Mouse (Mus musculus) limb, embryonic 15.5 days (tissue): ENCODE results near the gene Tmem91. TPM values are rescaled to one million over a fixed set of nuclear protein-coding genes. Genes with fewer than 3 reads are reported as not detected.

Experiments
- ATAC-seq: fragments of 200-750 bp; cut with Nextera tagmentation; 2 replicates; pipeline ENCODE4 v1.8.0; 2017; ENCODE audit warnings: low read depth, moderate TSS enrichment; ENCODE audit not compliant: insufficient number of reproducible peaks, low FRiP score, low TSS enrichment
- H3K27ac ChIP-seq: fragments of 300-500 bp; sonication (generic); 2 replicates; pipeline ENCODE4 v1.5.1; 2015; ENCODE audit warnings: moderate library complexity, mild to moderate bottlenecking, inconsistent platforms
- H3K27me3 ChIP-seq: fragments of 300-500 bp; sonication (generic); 2 replicates; pipeline ENCODE4 v1.6.1; 2015; ENCODE audit warnings: inconsistent platforms
- H3K36me3 ChIP-seq: fragments of 300-500 bp; sonication (generic); 2 replicates; pipeline ENCODE4 v1.6.1; 2015; ENCODE audit warnings: inconsistent platforms
- H3K4me1 ChIP-seq: fragments of 300-500 bp; sonication (generic); 2 replicates; pipeline ENCODE4 v1.6.1; 2015; ENCODE audit warnings: inconsistent platforms
- H3K4me2 ChIP-seq: fragments of 300-500 bp; sonication (generic); 2 replicates; pipeline ENCODE4 v1.6.1; 2015; ENCODE audit warnings: mild to moderate bottlenecking, inconsistent platforms
- H3K4me3 ChIP-seq: fragments of 300-500 bp; sonication (generic); 2 replicates; pipeline ENCODE4 v1.5.1; 2015; ENCODE audit warnings: mild to moderate bottlenecking, inconsistent platforms
- H3K9ac ChIP-seq: fragments of 300-500 bp; sonication (generic); 2 replicates; pipeline ENCODE4 v1.6.1; 2015; ENCODE audit warnings: inconsistent platforms
- H3K9me3 ChIP-seq: fragments of 300-500 bp; sonication (generic); 2 replicates; pipeline ENCODE4 v1.6.1; 2016; ENCODE audit warnings: inconsistent platforms
- WGBS: fragments of 180-500 bp; shearing (Covaris S2); methylation state at CpG from one replicate; pipeline ENCODE4 v1.1.7; 2015; 5-methylcytosine and 5-hydroxymethylcytosine counted together
- polyA plus RNA-seq: library from polyadenylated mRNA; unstranded; fragments of >200 nt; fragmentation: Nextera tagmentation; extraction: Ambion mirVana; gene quantifications from 2 replicates; pipeline ENCODE4 v1.2.1, GENCODE M21; 2015

Gene Tmem91
- polyA plus RNA-seq, 1 experiment from 2014 or later = 3.0 TPM

GRCm38 (mm10) chr7:25710519-25711130 lies 35.7 kb upstream of the Tmem91 start:
- Histone ChIP-seq H3K27ac (0 out of 2 replicates have a peak overlapping the region, but pooled peaks have one; percentile 22), H3K4me3 (no peak overlapping the region), H3K36me3 (peaks cover 36% of the 10 kb centered on the region), H3K4me1 (peaks cover 47% of the 10 kb centered on the region), H3K4me2 (peak overlapping the region; percentile 10; the same call in 1 of the 2 replicates), H3K9me3 (no peaks in the 10 kb centered on the region), H3K9ac (no peak overlapping the region), H3K27me3 (no peaks in the 10 kb centered on the region)
- 4% methylated on average over 7 of the region's 7 CpGs for WGBS
- ATAC-seq = no peak

- Histone ChIP-seq H3K9ac (no peak overlapping the region), H3K27me3 (0 out of 2 replicates have a peak, but pooled peaks cover 3% of the 10 kb centered on the region), H3K4me2 (peak overlapping the region; percentile 10; the same call in 1 of the 2 replicates), H3K4me1 (peaks cover 49% of the 10 kb centered on the region), H3K36me3 (peaks cover 29% of the 10 kb centered on the region), H3K27ac (peak overlapping the region; percentile 43; the same call in 1 of the 2 replicates), H3K4me3 (no peak overlapping the region), H3K9me3 (no peaks in the 10 kb centered on the region)
- no peak for ATAC-seq
- 10% methylated on average over 12 of the region's 12 CpGs for WGBS
Observed at GRCm38 (mm10) chr7:25709961-25710360, 35.0 kb upstream of the Tmem91 start.

DNA sequence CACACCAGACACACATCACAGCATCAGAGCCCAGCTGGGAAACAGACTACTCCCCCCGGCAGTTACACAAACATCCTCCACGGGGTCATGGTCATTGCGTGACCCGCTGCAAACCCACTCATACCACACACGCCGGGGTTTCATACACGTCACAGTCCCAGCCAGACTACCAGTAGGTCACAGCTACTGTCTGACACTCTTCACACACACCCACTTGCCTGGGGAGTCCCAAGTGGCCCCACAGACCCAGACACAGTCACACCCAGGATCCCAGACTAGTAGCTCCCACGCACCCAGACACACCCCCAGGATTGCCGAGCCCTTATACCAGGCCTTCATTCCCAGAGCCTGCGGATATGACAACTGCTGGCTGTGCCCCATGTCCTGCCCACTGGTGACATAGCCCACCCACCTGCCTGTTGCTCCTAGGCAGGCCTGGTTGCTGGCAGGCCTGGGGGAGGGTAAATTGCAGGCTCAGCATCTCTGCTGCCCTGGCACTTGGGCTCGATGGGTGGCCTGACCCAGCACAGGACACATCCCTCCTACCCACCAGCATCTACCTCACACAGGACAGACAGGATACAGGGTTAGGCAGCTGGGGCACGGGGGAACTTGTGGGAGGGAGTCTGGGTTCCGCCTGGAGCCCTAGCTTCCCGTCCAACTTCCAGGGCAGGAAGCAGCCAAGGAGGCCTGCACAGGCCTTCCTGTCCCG lies 32.8 kb upstream of the Tmem91 start:
- Histone ChIP-seq H3K4me2 (no peak overlapping the region), H3K4me3 (no peak overlapping the region), H3K4me1 (peaks cover 56% of the 10 kb centered on the region), H3K36me3 (peaks cover 7% of the 10 kb centered on the region), H3K27me3 (peaks cover 15% of the 10 kb centered on the region), H3K9ac (no peak overlapping the region), H3K27ac (peak overlapping the region; percentile 59), H3K9me3 (no peaks in the 10 kb centered on the region)
- ATAC-seq = no peak
- 55% methylated on average over 15 of the region's 15 CpGs for WGBS

- Histone ChIP-seq H3K9ac (no peak overlapping the region), H3K36me3 (0 out of 2 replicates have a peak, but pooled peaks cover 4% of the 10 kb centered on the region), H3K9me3 (no peaks in the 10 kb centered on the region), H3K4me2 (no peak overlapping the region), H3K4me1 (peaks cover 45% of the 10 kb centered on the region), H3K27me3 (peaks cover 15% of the 10 kb centered on the region), H3K4me3 (no peak overlapping the region), H3K27ac (no peak overlapping the region; the same call in 1 of the 2 replicates)
- no peak for ATAC-seq
- 52% methylated on average over 7 of the region's 7 CpGs for WGBS
Observed at GRCm38 (mm10) chr7:25706578-25707170, 31.7 kb upstream of the Tmem91 start.

GRCm38 (mm10) chr7:25705801-25706251 lies 30.9 kb upstream of the Tmem91 start:
- Histone ChIP-seq H3K36me3 (0 out of 2 replicates have a peak, but pooled peaks cover 4% of the 10 kb centered on the region), H3K4me1 (peaks cover 37% of the 10 kb centered on the region), H3K27ac (no peak overlapping the region), H3K4me2 (no peak overlapping the region), H3K27me3 (peaks cover 15% of the 10 kb centered on the region), H3K9me3 (no peaks in the 10 kb centered on the region), H3K9ac (no peak overlapping the region), H3K4me3 (no peak overlapping the region)
- no peak for ATAC-seq
- 61% methylated on average over 6 of the region's 6 CpGs for WGBS

DNA sequence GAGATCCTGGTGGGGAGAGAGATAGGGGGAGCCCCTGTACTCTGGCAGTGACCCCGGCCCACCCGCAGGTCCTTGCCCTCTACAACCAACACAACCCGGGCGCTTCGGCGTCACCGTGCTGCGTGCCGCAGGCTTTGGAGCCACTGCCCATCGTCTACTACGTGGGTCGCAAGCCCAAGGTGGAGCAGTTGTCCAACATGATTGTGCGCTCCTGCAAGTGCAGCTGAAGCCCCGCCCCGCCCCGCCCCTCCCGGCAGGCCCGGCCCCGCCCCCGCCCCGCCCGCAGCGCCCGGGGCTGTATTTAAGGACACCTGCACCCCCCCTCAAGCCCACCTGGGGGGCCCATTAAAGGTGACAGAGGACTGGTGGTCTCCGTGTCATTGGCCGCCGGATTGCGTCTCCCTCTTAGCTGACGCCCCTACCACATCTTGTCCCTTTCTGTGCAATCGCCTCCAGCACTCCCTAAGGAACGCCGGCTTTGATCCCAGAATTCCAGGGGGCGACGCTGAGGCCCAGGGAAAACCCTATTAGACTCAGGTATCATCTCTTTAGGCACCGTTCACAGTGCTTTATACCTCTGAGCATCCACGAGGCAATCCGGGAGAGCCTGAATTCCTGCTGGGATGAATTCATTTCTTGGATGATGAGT lies 29.9 kb upstream of the Tmem91 start:
- Histone ChIP-seq H3K4me3 (peak overlapping the region; percentile 5; the same call in 1 of the 2 replicates), H3K9me3 (no peaks in the 10 kb centered on the region), H3K27me3 (peaks cover 15% of the 10 kb centered on the region), H3K4me2 (peak overlapping the region; percentile 39), H3K36me3 (0 out of 2 replicates have a peak, but pooled peaks cover 4% of the 10 kb centered on the region), H3K4me1 (peaks cover 27% of the 10 kb centered on the region), H3K9ac (no peak overlapping the region), H3K27ac (no peak overlapping the region)
- WGBS = 8% methylated on average over 35 of the region's 37 CpGs
- no peak for ATAC-seq

DNA sequence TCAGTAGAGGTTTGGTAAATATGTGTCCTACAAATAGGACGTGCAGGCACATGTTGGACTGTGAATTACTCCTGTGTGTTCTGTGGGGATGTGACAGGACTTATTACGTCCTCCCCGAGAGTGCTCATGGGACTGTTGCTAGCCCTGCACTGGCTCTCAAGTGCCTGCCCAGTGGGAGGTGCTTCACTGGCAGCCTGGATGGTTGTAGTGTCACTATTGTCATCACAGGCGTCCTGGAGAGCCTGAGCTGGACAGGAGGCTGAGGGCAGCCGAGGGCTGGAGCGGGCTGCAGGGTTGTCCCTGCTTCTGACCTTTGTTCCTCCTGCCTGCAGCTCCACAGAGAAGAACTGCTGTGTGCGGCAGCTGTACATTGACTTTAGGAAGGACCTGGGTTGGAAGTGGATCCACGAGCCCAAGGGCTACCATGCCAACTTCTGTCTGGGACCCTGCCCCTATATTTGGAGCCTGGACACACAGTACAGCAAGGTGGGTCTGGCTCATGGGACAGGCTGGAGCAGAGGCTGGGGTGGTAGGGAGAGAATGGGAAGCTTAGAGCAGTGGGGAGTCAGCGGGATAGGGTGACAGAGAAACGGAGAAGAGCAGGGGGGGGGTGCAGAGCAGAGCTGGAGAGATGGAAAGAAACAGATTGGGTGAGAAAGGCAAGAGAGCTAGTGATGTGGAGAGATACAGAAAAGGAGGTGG lies 29.0 kb upstream of the Tmem91 start:
- Histone ChIP-seq H3K9ac (no peak overlapping the region), H3K4me1 (peaks cover 26% of the 10 kb centered on the region), H3K4me3 (no peak overlapping the region), H3K36me3 (0 out of 2 replicates have a peak, but pooled peaks cover 4% of the 10 kb centered on the region), H3K9me3 (no peaks in the 10 kb centered on the region), H3K4me2 (no peak overlapping the region), H3K27me3 (peaks cover 15% of the 10 kb centered on the region), H3K27ac (no peak overlapping the region)
- ATAC-seq = no peak
- 36% methylated on average over 10 of the region's 10 CpGs for WGBS

DNA sequence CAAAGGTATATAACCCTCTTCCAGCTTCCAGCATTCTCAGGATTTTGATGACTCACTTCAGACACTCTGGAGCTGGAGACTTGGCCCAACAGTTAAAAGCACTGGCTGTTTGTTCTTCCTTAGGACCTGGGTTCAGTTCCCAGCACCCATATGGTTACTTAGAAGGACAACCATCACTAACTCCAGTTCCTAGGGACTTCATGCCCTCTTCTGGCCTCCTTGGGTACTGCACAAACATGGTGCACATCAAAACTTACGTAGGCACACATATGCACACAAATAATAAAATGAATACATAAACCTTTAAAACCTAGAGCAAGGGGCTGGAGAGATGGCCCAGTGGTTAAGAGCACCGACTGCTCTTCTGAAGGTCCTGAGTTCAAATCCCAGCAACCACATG lies 27.4 kb upstream of the Tmem91 start:
- H3K36me3 ChIP-seq = peaks cover 4% of the 10 kb centered on the region; the same call in 1 of the 2 replicates
- H3K27me3 ChIP-seq = peaks cover 15% of the 10 kb centered on the region
- no peak overlapping the region for H3K4me3 ChIP-seq
- H3K27ac ChIP-seq = no peak overlapping the region
- H3K9me3 ChIP-seq = no peaks in the 10 kb centered on the region
- no peak overlapping the region for H3K4me2 ChIP-seq
- WGBS = 88% methylated on average over 2 of the region's 2 CpGs
- no peak for ATAC-seq
- no peak overlapping the region for H3K9ac ChIP-seq
- peaks cover 15% of the 10 kb centered on the region for H3K4me1 ChIP-seq

DNA sequence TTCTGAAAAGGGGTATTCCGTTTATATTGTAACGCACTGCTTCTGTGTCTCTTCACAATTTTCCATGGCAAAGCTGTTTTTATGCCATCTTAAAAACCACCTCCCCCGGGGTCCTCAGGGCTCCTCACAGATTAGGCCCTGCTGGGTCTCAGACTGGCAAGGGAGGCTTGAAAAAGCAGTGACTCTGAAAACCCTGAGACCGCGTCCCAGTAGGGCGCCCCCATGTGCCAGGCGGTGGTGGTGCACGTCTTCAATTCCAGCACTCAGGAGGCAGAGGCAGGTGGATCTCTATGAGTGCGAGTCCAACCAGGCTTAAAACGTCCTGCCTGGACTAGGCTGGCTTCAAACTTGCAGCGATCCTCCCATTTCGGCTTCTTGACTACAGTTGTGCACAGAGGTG lies 25.8 kb upstream of the Tmem91 start:
- 78% methylated on average over 12 of the region's 12 CpGs for WGBS

GRCm38 (mm10) chr7:25699851-25700250 lies 24.9 kb upstream of the Tmem91 start:
- Histone ChIP-seq H3K9ac (no peak overlapping the region), H3K4me3 (no peak overlapping the region), H3K27me3 (peaks cover 11% of the 10 kb centered on the region), H3K36me3 (peaks cover 12% of the 10 kb centered on the region; the same call in 1 of the 2 replicates), H3K4me1 (peaks cover 8% of the 10 kb centered on the region), H3K9me3 (no peaks in the 10 kb centered on the region), H3K4me2 (no peak overlapping the region), H3K27ac (no peak overlapping the region)
- WGBS = 60% methylated on average over 13 of the region's 13 CpGs
- ATAC-seq = no peak

More for the DNA sequence above, 25.8 kb upstream of the Tmem91 start:
- Histone ChIP-seq H3K27ac (no peak overlapping the region), H3K4me3 (no peak overlapping the region), H3K9ac (no peak overlapping the region), H3K27me3 (peaks cover 15% of the 10 kb centered on the region), H3K36me3 (peaks cover 8% of the 10 kb centered on the region; the same call in 1 of the 2 replicates), H3K4me2 (no peak overlapping the region), H3K4me1 (peaks cover 11% of the 10 kb centered on the region), H3K9me3 (no peaks in the 10 kb centered on the region)
- no peak for ATAC-seq

DNA sequence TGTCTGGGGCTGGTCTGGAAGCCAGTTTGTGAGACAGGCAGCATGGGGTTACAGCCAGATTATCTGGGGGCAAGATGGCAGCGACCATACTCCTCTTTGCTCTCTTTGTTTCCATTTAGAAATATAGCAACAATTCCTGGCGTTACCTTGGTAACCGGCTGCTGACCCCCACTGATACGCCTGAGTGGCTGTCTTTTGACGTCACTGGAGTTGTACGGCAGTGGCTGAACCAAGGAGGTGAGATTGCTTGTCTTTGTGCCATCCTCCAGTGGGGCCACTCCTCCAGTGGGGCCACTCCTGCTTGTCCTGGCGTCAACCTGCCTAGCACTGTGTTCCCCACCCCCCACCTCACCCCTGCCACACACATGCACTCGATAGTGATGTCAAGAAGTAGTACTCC lies 19.1 kb upstream of the Tmem91 start:
- H3K4me3 ChIP-seq = no peak overlapping the region
- 76% methylated on average over 8 of the region's 8 CpGs for WGBS
- peaks cover 22% of the 10 kb centered on the region for H3K27me3 ChIP-seq
- H3K36me3 ChIP-seq = peaks cover 10% of the 10 kb centered on the region; the same call in 1 of the 2 replicates
- no peak overlapping the region for H3K27ac ChIP-seq
- ATAC-seq = no peak
- peaks cover 8% of the 10 kb centered on the region for H3K4me1 ChIP-seq
- H3K9me3 ChIP-seq = no peaks in the 10 kb centered on the region
- H3K4me2 ChIP-seq = no peak overlapping the region
- H3K9ac ChIP-seq = no peak overlapping the region
